Comparison of ENCODE assay signal across 8 mouse cellular contexts in genomic region chr14:36968628-36969147, GRCm38 (mm10). TPM values are rescaled to one million over a fixed set of nuclear protein-coding genes. Genes with fewer than 3 reads are reported as not detected.
DNase-seq lines count a peak whose midpoint lies in the region; ATAC-seq lines count a peak whose summit lies in the region.

Gene Ccser2, minus strand, starts transcription at chr14:36968777.

- peak; percentile 97 for DNase-seq in CD4-positive, CD25-positive, alpha-beta regulatory T cell, adult 2 months (ENCODE audit: low read depth, low spot score)
- DNase-seq in fibroblast of lung, adult 2 months (ENCODE audit: low read depth): peak; percentile 94
- DNase-seq in kidney, postnatal 14 days: peak; percentile 99
- peak; percentile 93 for DNase-seq in liver, embryonic 13.5 days
- DNase-seq in neural tube, embryonic 10.5 days (ENCODE audit: extremely low spot score, low spot score): peak; percentile 98

- no peaks in the 10 kb centered on the region for H3K9me3 ChIP-seq in heart, embryonic 14.5 days (ENCODE audit: control insufficient read depth, low read length)
- H3K9me3 ChIP-seq in liver, embryonic 13.5 days (replicated peaks): no peaks in the 10 kb centered on the region
- no peaks in the 10 kb centered on the region for H3K9me3 ChIP-seq in stomach, embryonic 16.5 days (replicated peaks; ENCODE audit: control insufficient read depth, low read length)

- H3K4me1 ChIP-seq in brown adipose tissue, adult 24 weeks (ENCODE audit: control insufficient read depth, insufficient read depth, insufficient read length, low read length): 0 out of 2 replicates have a peak, but pooled peaks cover 5% of the 10 kb centered on the region
- H3K4me1 ChIP-seq in heart, embryonic 14.5 days (ENCODE audit: control insufficient read depth in 2 of 2, insufficient read depth in 2 of 2, low read length in 2 of 2): peaks cover 2 to 15% of the 10 kb centered on the region in 2 experiments; a peak in 3 of 4 replicates
- peaks cover 33% of the 10 kb centered on the region for H3K4me1 ChIP-seq in liver, embryonic 13.5 days (replicated peaks)
- H3K4me1 ChIP-seq in stomach, embryonic 16.5 days (ENCODE audit: control insufficient read depth, insufficient read depth, low read length): peaks cover 4% of the 10 kb centered on the region; the same call in 1 of the 2 replicates

- no peaks in the 10 kb centered on the region for H3K36me3 ChIP-seq in heart, embryonic 14.5 days (ENCODE audit: control insufficient read depth, insufficient read depth, low read length)
- H3K36me3 ChIP-seq in liver, embryonic 13.5 days: no peaks in the 10 kb centered on the region
- no peaks in the 10 kb centered on the region for H3K36me3 ChIP-seq in stomach, embryonic 16.5 days (ENCODE audit: control insufficient read depth, insufficient read depth, low read length)

- 2% methylated on average over 38 of the region's 39 CpGs for WGBS in heart, embryonic 14.5 days
- under 1% methylated on average over 39 of the region's 39 CpGs for WGBS in liver, embryonic 13.5 days (ENCODE audit: insufficient replicate concordance)
- 1% methylated on average over 38 of the region's 39 CpGs for WGBS in stomach, embryonic 16.5 days

- H3K9ac ChIP-seq in heart, embryonic 14.5 days (ENCODE audit: low read length): peak within 1 kb of the TSS; percentile 94
- peak within 1 kb of the TSS; percentile 85 for H3K9ac ChIP-seq in liver, embryonic 13.5 days
- H3K9ac ChIP-seq in stomach, embryonic 16.5 days (ENCODE audit: low read length): peak within 1 kb of the TSS; percentile 96

- peak within 1 kb of the TSS; percentile 73 for H3K4me3 ChIP-seq in brown adipose tissue, adult 24 weeks (ENCODE audit: insufficient read depth, low read depth, low read length)
- H3K4me3 ChIP-seq in heart, embryonic 14.5 days (ENCODE audit: control insufficient read depth in 1 of 2, insufficient read depth in 1 of 2, low read depth in 1 of 2, low read length in 2 of 2): peak within 1 kb of the TSS; percentile 81 to 92
- peak within 1 kb of the TSS; percentile 88 for H3K4me3 ChIP-seq in liver, embryonic 13.5 days (replicated peaks)
- H3K4me3 ChIP-seq in stomach, embryonic 16.5 days (replicated peaks; ENCODE audit: low read length): peak within 1 kb of the TSS; percentile 89

- H3K27me3 ChIP-seq in heart, embryonic 14.5 days (ENCODE audit: control insufficient read depth, insufficient read depth, low read length): no peaks in the 10 kb centered on the region
- no peaks in the 10 kb centered on the region for H3K27me3 ChIP-seq in liver, embryonic 13.5 days
- no peaks in the 10 kb centered on the region for H3K27me3 ChIP-seq in stomach, embryonic 16.5 days (ENCODE audit: control insufficient read depth, insufficient read depth, low read length)

- H3K4me2 ChIP-seq in heart, embryonic 14.5 days (ENCODE audit: low read length): peak within 1 kb of the TSS; percentile 72
- H3K4me2 ChIP-seq in liver, embryonic 13.5 days: peak within 1 kb of the TSS; percentile 97
- H3K4me2 ChIP-seq in stomach, embryonic 16.5 days (ENCODE audit: low read depth, low read length): peak within 1 kb of the TSS; percentile 68

- H3K27ac ChIP-seq in brown adipose tissue, adult 24 weeks (replicated peaks; ENCODE audit: low read depth, low read length): peak within 1 kb of the TSS; percentile 94
- H3K27ac ChIP-seq in heart, embryonic 14.5 days (replicated peaks in 1 of 2; ENCODE audit: control insufficient read depth in 1 of 2, insufficient read depth in 1 of 2, low read depth in 2 of 2, low read length in 2 of 2): peak within 1 kb of the TSS; percentile 91 to 93
- peak within 1 kb of the TSS; percentile 71 for H3K27ac ChIP-seq in liver, embryonic 13.5 days
- peak within 1 kb of the TSS; percentile 67 for H3K27ac ChIP-seq in stomach, embryonic 16.5 days (ENCODE audit: low read length)

- ATAC-seq in heart, embryonic 14.5 days (ENCODE audit: insufficient number of reproducible peaks, insufficient read depth, low FRiP score, low read depth): peak; percentile 100
- peak; percentile 100 for ATAC-seq in liver, embryonic 13.5 days (ENCODE audit: low read depth)
- peak; percentile 100 for ATAC-seq in stomach, embryonic 16.5 days (ENCODE audit: insufficient read depth, low FRiP score)

RNA-seq across cellular contexts. Expression of gene Ccser2, which starts in this region (rescaled TPM):
- 46.7 and 88.5 TPM in 2 replicates for polyA plus RNA-seq in brown adipose tissue, adult 24 weeks (2012; ENCODE audit: insufficient read depth, insufficient read length, missing spikeins)
- polyA plus RNA-seq in heart, embryonic 14.5 days (2014; fragmentation: Nextera tagmentation; extraction: Ambion mirVana): 61.8 and 64.3 TPM in 2 replicates
- 5.7 and 6.4 TPM in 2 replicates for polyA plus RNA-seq in liver, embryonic 13.5 days (2015; fragmentation: Nextera tagmentation; extraction: Ambion mirVana)
- 26.0 and 28.9 TPM in 2 replicates for polyA plus RNA-seq in stomach, embryonic 16.5 days (2015; fragmentation: Nextera tagmentation; extraction: Ambion mirVana)

Comparison
In these comparisons a context has a peak if more than half of its experiments do, and no peak if none do; other contexts are left out.
1. Peak in every context shown above with its lines: DNase-seq, ATAC-seq, H3K4me3 ChIP-seq and H3K27ac ChIP-seq.